Mouse (Mus musculus): Measurements from ENCODE around the gene Hist1h2ad. TPM values are rescaled to one million over a fixed set of nuclear protein-coding genes. Genes with fewer than 3 reads are reported as not detected.

Hist1h2ad gene
- polyA plus RNA-seq (2017; shearing (Covaris generic)) = not detected

GRCm38 (mm10) chr13:23573898-23574524 is at the start of gene Hist1h2ad, which contains the start of gene Hist1h2bf:
Gene Hist1h2ad (plus strand): TSS chr13:23574381.
Gene Hist1h2bf (minus strand): TSS chr13:23574196.

GRCm38 (mm10) chr13:23530901-23531875 is 43.0 kb upstream of the Hist1h2ad start, which contains the start of gene Hist1h4h:
Gene Hist1h4h (plus strand): TSS chr13:23531050.

GRCm38 (mm10) chr13:23533560-23534367 is 40.4 kb upstream of the Hist1h2ad start, which contains the start of gene Hist1h2af:
Gene Hist1h2af (plus strand): TSS chr13:23533906.

GRCm38 (mm10) chr13:23535137-23536075 is 38.8 kb upstream of the Hist1h2ad start, which contains the start of gene Hist1h3g:
Gene Hist1h3g (plus strand): TSS chr13:23535422.

GRCm38 (mm10) chr13:23542999-23543607 is 31.1 kb upstream of the Hist1h2ad start, which contains the start of gene Hist1h2bh:
Gene Hist1h2bh (minus strand): TSS chr13:23543392.

GRCm38 (mm10) chr13:23543965-23544786 is 30.0 kb upstream of the Hist1h2ad start, which contains the start of gene Hist1h3f:
Gene Hist1h3f (plus strand): TSS chr13:23544052.

GRCm38 (mm10) chr13:23551146-23551834 is 22.9 kb upstream of the Hist1h2ad start, which contains the start of gene Hist1h4f:
Gene Hist1h4f (minus strand): TSS chr13:23551648.

GRCm38 (mm10) chr13:23552962-23553361 is 21.2 kb upstream of the Hist1h2ad start, which contains the start of gene Hist1h1d:
Gene Hist1h1d (plus strand): TSS chr13:23553262.

GRCm38 (mm10) chr13:23561883-23562659 is 12.1 kb upstream of the Hist1h2ad start, which contains the start of gene Hist1h3e:
Gene Hist1h3e (minus strand): TSS chr13:23562369.

GRCm38 (mm10) chr13:23571022-23571503 is 3.1 kb upstream of the Hist1h2ad start, which contains the start of the genes Hist1h2ae and Hist1h2bg:
Gene Hist1h2ae (minus strand): TSS chr13:23571220.
Gene Hist1h2bg (plus strand): TSS chr13:23571396.

GRCm38 (mm10) chr13:23575271-23575851 is 1.2 kb downstream of the Hist1h2ad start, which contains the start of gene Hist1h3d:
Gene Hist1h3d (plus strand): TSS chr13:23575763.

GRCm38 (mm10) chr13:23581408-23582218 is 7.4 kb downstream of the Hist1h2ad start, which contains the start of gene Hist1h4d:
Gene Hist1h4d (plus strand): TSS chr13:23581598.

GRCm38 (mm10) chr13:23620733-23621531 is 46.8 kb downstream of the Hist1h2ad start, which contains the start of gene Hist1h2be:
Gene Hist1h2be (minus strand): TSS chr13:23621124.

GRCm38 (mm10) chr13:23622175-23622671 is 48.0 kb downstream of the Hist1h2ad start, which contains the start of gene Hist1h1e:
Gene Hist1h1e (minus strand): TSS chr13:23622558.

Data from activated CD4-positive, CD25-positive, alpha-beta regulatory T cell, adult 9 weeks (primary cell).